ENCODE assay signal across 8 mouse cellular contexts in the genomic region with DNA sequence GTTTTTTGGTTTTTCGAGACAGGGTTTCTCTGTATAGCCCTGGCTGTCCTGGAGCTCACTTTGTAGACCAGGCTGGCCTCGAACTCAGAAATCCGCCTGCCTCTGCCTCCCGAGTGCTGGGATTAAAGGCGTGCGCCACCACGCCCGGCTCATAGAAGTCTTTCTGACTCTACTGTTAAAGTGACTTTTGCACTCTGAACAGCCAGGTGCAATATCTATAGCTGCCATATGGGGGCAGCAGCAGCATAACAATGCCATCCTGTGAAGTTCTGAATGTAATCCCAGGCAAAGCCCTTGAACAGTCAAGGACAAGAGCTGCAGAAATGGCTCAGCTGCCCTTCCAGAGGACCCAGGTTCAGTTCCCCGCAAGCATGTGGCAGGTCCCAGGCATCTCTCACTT. TPM values are rescaled to one million over a fixed set of nuclear protein-coding genes. Genes with fewer than 3 reads are reported as not detected.
DNase-seq lines count a peak whose midpoint lies in the region; ATAC-seq and TF ChIP-seq lines count a peak whose summit lies in the region.
"Not testable (repeated sequence)": the region's sequence is repeated elsewhere in the genome, so short reads cannot be mapped to it uniquely, and the experiment has no call there.

No protein-coding gene starts in this region.

- TF ChIP-seq POLR2A in MEL (IDR thresholded peaks at IDR 0.05; ENCODE audit: control insufficient read depth in 1 of 2, insufficient read depth in 1 of 2, low read depth in 1 of 2, low read length in 2 of 2, poor library complexity in 1 of 2); lung, adult 2 months (IDR thresholded peaks at IDR 0.05; ENCODE audit: borderline replicate concordance, extremely low read depth, low read depth, low read length): not testable (repeated sequence)

- H3K9me3 ChIP-seq in MEL (replicated peaks; ENCODE audit: insufficient read depth, low read length): not testable (repeated sequence)

- H3K4me1 ChIP-seq in MEL (ENCODE audit: control insufficient read depth in 1 of 2, insufficient read depth in 2 of 2, low read length in 2 of 2): peaks cover 0 to 13% of the 10 kb centered on the region in 2 experiments; a peak in 2 of 4 replicates
- H3K4me1 ChIP-seq in lung, adult 2 months (ENCODE audit: control insufficient read depth, insufficient read depth, low read length): not testable (repeated sequence)

- ATAC-seq in frontal cortex, adult (ENCODE audit: low TSS enrichment): peak; percentile 87

- H3K36me3 ChIP-seq in MEL (ENCODE audit: control insufficient read depth in 1 of 2, insufficient read depth in 2 of 2, low read length in 2 of 2): peaks cover 0 to 13% of the 10 kb centered on the region in 2 experiments; a peak in 2 of 4 replicates

- H3K27me3 ChIP-seq in MEL (ENCODE audit: control insufficient read depth in 1 of 2, insufficient read depth in 2 of 2, low read length in 2 of 2): not testable (repeated sequence)

- H3K4me3 ChIP-seq in MEL (ENCODE audit: control insufficient read depth in 1 of 2, insufficient read depth in 1 of 2, low read depth in 2 of 2, low read length in 2 of 2); lung, adult 2 months (replicated peaks; ENCODE audit: extremely low read depth, low read depth, low read length): not testable (repeated sequence)

- TF ChIP-seq RAD21 in MEL (IDR thresholded peaks at IDR 0.05; ENCODE audit: low read depth, low read length): peak; percentile 94

- peak; percentile 69 to 89 (median 79) for TF ChIP-seq CTCF in MEL (IDR thresholded peaks at IDR 0.05 in 2 of 3, conservative IDR thresholded peaks at IDR 0.05 in 1 of 3; ENCODE audit: control insufficient read depth in 1 of 3, insufficient read depth in 1 of 3, low read depth in 2 of 3, low read length in 3 of 3, poor library complexity in 1 of 3, severe bottlenecking in 1 of 3)
- peak; percentile 56; the same call in 1 of the 2 replicates for TF ChIP-seq CTCF in lung, adult 2 months (IDR thresholded peaks at IDR 0.05; ENCODE audit: insufficient read depth, low read length)

- WGBS in lung, adult 2 months: 20% methylated on average over 8 of the region's 9 CpGs

- not testable (repeated sequence) for H3K79me2 ChIP-seq in MEL (ENCODE audit: control insufficient read depth, insufficient read depth, low read length, poor library complexity)

- not testable (repeated sequence) for H3K9ac ChIP-seq in MEL (ENCODE audit: control insufficient read depth, low read depth, low read length, poor library complexity, severe bottlenecking)

- DNase-seq in MEL (ENCODE audit: low read depth, low spot score): peak; percentile 90
- peak; percentile 61 to 65 for DNase-seq in cerebellum, adult 18-20 months
- DNase-seq in heart, postnatal 4 days: peak; percentile 90
- DNase-seq in layer of hippocampus, adult 18-20 months (ENCODE audit: low spot score in 2 of 2): peak; percentile 57 to 89
- DNase-seq in lung, adult 2 months: peak; percentile 78
- DNase-seq in ovary, postnatal 36 days (ENCODE audit: low spot score): peak; percentile 75
- DNase-seq in thymus, postnatal 14 days: peak; percentile 65

- 0 out of 4 replicates have a peak, but pooled peaks of 1 of the 2 experiments have one; percentile 4 for TF ChIP-seq EP300 in MEL (IDR thresholded peaks at IDR 0.05; ENCODE audit: low read depth in 1 of 2, low read length in 2 of 2)

- H3K27ac ChIP-seq in MEL (ENCODE audit: control insufficient read depth, low read depth, low read length): not testable (repeated sequence)

TF ChIP-seq in MEL, 35 proteins besides CTCF, POLR2A, EP300 and RAD21:
- TF ChIP-seq SIN3A (IDR thresholded peaks at IDR 0.05; ENCODE audit: low read length) (peak; percentile 51; the same call in 1 of the 2 replicates), ZC3H11A (IDR thresholded peaks at IDR 0.05; ENCODE audit: low read depth, low read length) (peak; percentile 86), TBP (IDR thresholded peaks at IDR 0.05; ENCODE audit: low read depth, low read length) (peak; percentile 98), SMC3 (IDR thresholded peaks at IDR 0.05; ENCODE audit: low read depth, low read length) (peak; percentile 83), ZNF384 (IDR thresholded peaks at IDR 0.05; ENCODE audit: low read depth, low read length) (peak; percentile 79), JUND (IDR thresholded peaks at IDR 0.05; ENCODE audit: low read depth, low read length) (peak; percentile 39; the same call in 1 of the 2 replicates)

RNA-seq across cellular contexts. Expression of a gene that starts 6.7 kb away (rescaled TPM):
- 0.19 TPM in 1 of 2 replicates, not detected in the other for total RNA-seq in MEL (2012; rRNA removed)
- under 1 TPM in 1 of 2 experiments, not detected in 1; 0.96 TPM for polyA plus RNA-seq in MEL (2012; ENCODE audit: insufficient read depth in 1 of 2, insufficient read length in 2 of 2, low read depth in 1 of 2, low replicate concordance in 2 of 2, missing spikeins in 1 of 2)
- 100 to 1,000 TPM; 281 to 301 TPM for total RNA-seq in heart, postnatal 4 days (2021)
- total RNA-seq in layer of hippocampus, adult 18-20 months (2021): 1 to 10 TPM; 1.3 to 1.7 TPM
- 0.34 and 1.1 TPM in 2 replicates for polyA plus RNA-seq in lung, adult 2 months (2012; rRNA removed)

RNA-seq across cellular contexts. Expression of a gene that starts 49.2 kb away (rescaled TPM):
- 202 and 251 TPM in 2 replicates for total RNA-seq in MEL (2012; rRNA removed)
- 100 to 1,000 TPM in 1 of 2 experiments, not detected in 1; 196 TPM for polyA plus RNA-seq in MEL (2012; ENCODE audit: insufficient read depth in 1 of 2, insufficient read length in 2 of 2, low read depth in 1 of 2, low replicate concordance in 2 of 2, missing spikeins in 1 of 2)
- 100 to 1,000 TPM in 1 of 2 experiments, 10 to 100 TPM in 1; 99.9 to 108 TPM for total RNA-seq in heart, postnatal 4 days (2021)
- total RNA-seq in layer of hippocampus, adult 18-20 months (2021): 100 to 1,000 TPM; 111 to 115 TPM
- 59.9 and 66.2 TPM in 2 replicates for polyA plus RNA-seq in lung, adult 2 months (2012; rRNA removed)

RNA-seq across cellular contexts. Expression of a gene that starts 49.3 kb away (rescaled TPM):
- 13.3 and 14.6 TPM in 2 replicates for total RNA-seq in MEL (2012; rRNA removed)
- 10 to 100 TPM in 1 of 2 experiments, not detected in 1; 10.7 TPM for polyA plus RNA-seq in MEL (2012; ENCODE audit: insufficient read depth in 1 of 2, insufficient read length in 2 of 2, low read depth in 1 of 2, low replicate concordance in 2 of 2, missing spikeins in 1 of 2)
- total RNA-seq in heart, postnatal 4 days (2021): 10 to 100 TPM; 58.3 to 62.3 TPM
- 10 to 100 TPM; 68.7 to 75.7 TPM for total RNA-seq in layer of hippocampus, adult 18-20 months (2021)
- polyA plus RNA-seq in lung, adult 2 months (2012; rRNA removed): 3.8 and 8.3 TPM in 2 replicates

Comparison
In these comparisons a context has a peak if more than half of its experiments do, and no peak if none do; other contexts are left out.
1. RNA of a gene that starts 6.7 kb away (total RNA-seq): 281 to 301 TPM in heart, postnatal 4 days; 1.3 to 1.7 TPM in layer of hippocampus, adult 18-20 months and 0.19 TPM in MEL; every median in the first group is over 100 times any median in the second.
2. Peak in every context shown above with its lines, with median percentiles within 50 percentile points of each other: DNase-seq.